Mouse (Mus musculus) stomach, embryonic 14.5 days (tissue): ENCODE data around the gene Gm765. TPM values are rescaled to one million over a fixed set of nuclear protein-coding genes. Genes with fewer than 3 reads are reported as not detected.

Experiments used
- ATAC-seq: fragments of 200-750 bp; cut with Nextera tagmentation; 2 replicates; pipeline ENCODE4 v1.8.0; 2017; ENCODE audit warnings: low read depth, moderate TSS enrichment; ENCODE audit not compliant: insufficient number of reproducible peaks, insufficient read depth, low FRiP score
- H3K27ac ChIP-seq: fragments of 300-500 bp; sonication (generic); 2 replicates; pipeline ENCODE4 v1.5.1; 2014; ENCODE audit warnings: mild to moderate bottlenecking, low read length, moderate library complexity, mixed read lengths
- H3K27me3 ChIP-seq: fragments of 300-500 bp; sonication (generic); 2 replicates; pipeline ENCODE4 v1.6.1; 2014; ENCODE audit warnings: low read length, control low read depth, mixed read lengths; ENCODE audit not compliant: control insufficient read depth, insufficient read depth
- H3K36me3 ChIP-seq: fragments of 300-500 bp; sonication (generic); 2 replicates; pipeline ENCODE4 v1.6.1; 2014; ENCODE audit warnings: mild to moderate bottlenecking, control low read depth, low read length, moderate library complexity, mixed read lengths; ENCODE audit not compliant: control insufficient read depth, insufficient read depth
- H3K4me1 ChIP-seq: fragments of 300-500 bp; sonication (generic); 2 replicates; pipeline ENCODE4 v1.6.1; 2014; ENCODE audit warnings: low read length, control low read depth, mixed read lengths; ENCODE audit not compliant: control insufficient read depth, insufficient read depth
- H3K4me2 ChIP-seq: fragments of 300-500 bp; sonication (generic); replicated peaks from 2 replicates; pipeline ENCODE4 v1.6.1; 2014; ENCODE audit warnings: low read depth, low read length, control low read depth
- H3K4me3 ChIP-seq: fragments of 300-500 bp; sonication (generic); 2 replicates; pipeline ENCODE4 v1.5.1; 2014; ENCODE audit warnings: low read depth, low read length, control low read depth
- H3K9ac ChIP-seq: fragments of 300-500 bp; sonication (generic); replicated peaks from 2 replicates; pipeline ENCODE4 v1.6.1; 2014; ENCODE audit warnings: low read depth, mild to moderate bottlenecking, control low read depth, low read length, moderate library complexity, mixed read lengths
- H3K9me3 ChIP-seq: fragments of 300-500 bp; sonication (generic); 2 replicates; pipeline ENCODE4 v1.6.1; 2016; ENCODE audit warnings: low read depth, low read length, control low read depth; ENCODE audit not compliant: control insufficient read depth
- WGBS: fragments of 180-500 bp; shearing (Covaris S2); extraction: QIAGEN DNeasy Blood & Tissue Kit; methylation state at CpG from one replicate; pipeline ENCODE4 v1.1.7; 2014; 5-methylcytosine and 5-hydroxymethylcytosine counted together
- polyA plus RNA-seq: library from polyadenylated mRNA; unstranded; fragments of >200 nt; fragmentation: Nextera tagmentation; extraction: Ambion mirVana; gene quantifications from 2 replicates; pipeline ENCODE4 v1.2.1, GENCODE M21; 2014

Gene Gm765
- polyA plus RNA-seq, 1 experiment from 2014 or later = not detected

DNA sequence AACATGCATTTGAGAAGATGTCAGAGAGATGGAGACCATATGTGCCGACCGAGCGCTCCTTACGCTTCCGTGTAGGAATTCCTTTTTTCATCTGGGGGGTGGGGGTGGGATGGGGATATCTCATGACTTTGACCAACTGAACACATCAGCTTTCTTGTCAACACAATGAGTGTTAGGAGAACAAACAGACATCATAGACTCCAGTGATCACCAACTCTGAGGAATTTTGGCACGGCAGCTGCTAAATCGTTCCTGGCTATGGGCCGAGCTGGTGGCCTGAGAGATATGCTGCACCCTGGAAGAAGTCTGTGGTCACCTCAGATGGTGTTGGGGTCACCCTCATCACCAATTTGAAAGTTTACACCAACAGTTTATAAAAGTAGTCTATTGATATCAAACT lies 134.5 kb downstream of the Gm765 start:
- Histone ChIP-seq H3K4me3 (no peak overlapping the region), H3K9ac (no peak overlapping the region), H3K9me3 (no peaks in the 10 kb centered on the region), H3K36me3 (no peaks in the 10 kb centered on the region), H3K27me3 (no peaks in the 10 kb centered on the region), H3K4me2 (no peak overlapping the region), H3K27ac (no peak overlapping the region), H3K4me1 (no peaks in the 10 kb centered on the region)
- WGBS = 86% methylated on average over 8 of the region's 8 CpGs
- no peak for ATAC-seq

DNA sequence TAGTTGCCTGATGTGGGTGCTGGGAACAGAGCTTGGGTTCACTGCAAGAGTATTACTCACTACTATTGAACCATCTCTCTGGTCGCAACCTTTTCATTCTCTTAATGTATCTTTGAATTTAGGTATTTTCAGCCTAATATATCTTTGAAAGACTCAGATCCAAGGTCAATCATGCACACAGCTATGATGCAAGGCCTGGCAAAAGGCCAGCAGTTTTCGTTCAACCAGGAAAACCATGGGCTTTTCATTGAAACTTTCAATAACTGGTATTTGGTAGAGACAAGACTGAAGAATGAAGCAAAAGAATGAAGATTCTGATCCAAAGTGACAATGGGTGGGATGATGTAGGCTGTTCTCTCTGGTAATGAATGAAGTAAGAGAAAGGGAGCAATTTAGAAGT lies 143.8 kb downstream of the Gm765 start:
- H3K9ac ChIP-seq = no peak overlapping the region
- WGBS = 87% methylated on average over 2 of the region's 2 CpGs
- H3K27ac ChIP-seq = no peak overlapping the region
- no peaks in the 10 kb centered on the region for H3K9me3 ChIP-seq
- no peak overlapping the region for H3K4me2 ChIP-seq
- H3K4me1 ChIP-seq = no peaks in the 10 kb centered on the region
- ATAC-seq = no peak
- no peaks in the 10 kb centered on the region for H3K36me3 ChIP-seq
- no peaks in the 10 kb centered on the region for H3K27me3 ChIP-seq
- H3K4me3 ChIP-seq = no peak overlapping the region

DNA sequence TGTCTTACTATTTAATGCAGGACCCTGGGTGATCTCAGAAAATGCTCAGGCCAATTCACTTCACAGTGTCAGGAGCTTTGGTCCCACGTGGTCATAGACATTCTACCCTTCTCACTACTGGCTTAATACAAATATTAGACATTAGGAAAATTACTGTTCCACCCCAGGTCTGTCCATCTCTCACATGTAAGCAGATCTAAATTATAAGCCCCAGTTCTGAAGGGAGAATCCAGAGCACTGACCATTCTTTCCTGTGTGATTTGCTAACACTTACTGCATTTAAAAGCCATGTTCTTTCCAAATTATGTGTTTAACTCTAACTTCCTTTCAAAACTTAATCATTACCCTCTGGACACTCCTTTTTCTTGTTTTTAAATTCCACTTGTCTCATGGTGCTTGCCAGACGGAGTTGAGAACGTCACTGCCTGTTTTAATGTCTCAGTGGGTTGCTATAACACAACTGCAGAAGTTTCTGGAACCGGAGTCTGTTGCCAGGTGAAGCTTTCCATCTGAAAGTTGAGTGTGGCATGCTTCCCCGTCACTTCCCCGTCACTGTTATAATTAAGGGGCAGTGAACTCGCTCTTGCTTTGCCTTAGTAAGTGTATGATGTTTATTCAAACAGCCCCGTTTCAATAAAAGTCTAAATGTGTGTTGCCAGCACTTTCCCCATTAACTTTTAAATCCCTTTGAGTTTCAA lies 151.7 kb downstream of the Gm765 start:
- Histone ChIP-seq H3K27ac (peak overlapping the region; percentile 39; the same call in 1 of the 2 replicates), H3K36me3 (no peaks in the 10 kb centered on the region), H3K4me3 (no peak overlapping the region), H3K9ac (no peak overlapping the region), H3K4me2 (no peak overlapping the region), H3K9me3 (no peaks in the 10 kb centered on the region), H3K27me3 (no peaks in the 10 kb centered on the region), H3K4me1 (no peaks in the 10 kb centered on the region)
- 39% methylated on average over 8 of the region's 8 CpGs for WGBS
- ATAC-seq = no peak
